Mouse (Mus musculus) liver, embryonic 16.5 days (tissue): Measurements from ENCODE around the gene Spry1. TPM values are rescaled to one million over a fixed set of nuclear protein-coding genes. Genes with fewer than 3 reads are reported as not detected.

Experiments
- ATAC-seq: fragments of 200-750 bp; cut with Nextera tagmentation; 2 replicates; pipeline ENCODE4 v1.8.0; 2017; ENCODE audit warnings: low read depth, mild to moderate bottlenecking, moderate number of reproducible peaks, moderate library complexity
- H3K27ac ChIP-seq: fragments of 300-500 bp; sonication (generic); 2 replicates; pipeline ENCODE4 v1.5.1; 2014; ENCODE audit warnings: mild to moderate bottlenecking, low read length
- H3K27me3 ChIP-seq: fragments of 300-500 bp; sonication (generic); 2 replicates; pipeline ENCODE4 v1.6.1; 2014; ENCODE audit warnings: low read depth, low read length, mixed read lengths; ENCODE audit not compliant: control insufficient read depth, insufficient read depth
- H3K36me3 ChIP-seq: fragments of 300-500 bp; sonication (generic); 2 replicates; pipeline ENCODE4 v1.6.1; 2014; ENCODE audit warnings: mild to moderate bottlenecking; ENCODE audit not compliant: control insufficient read depth, insufficient read depth
- H3K4me1 ChIP-seq: fragments of 300-500 bp; sonication (generic); 2 replicates; pipeline ENCODE4 v1.6.1; 2014; ENCODE audit warnings: low read depth, low read length, mixed read lengths; ENCODE audit not compliant: control insufficient read depth
- H3K4me2 ChIP-seq: fragments of 300-500 bp; sonication (generic); 2 replicates; pipeline ENCODE4 v1.6.1; 2014; ENCODE audit warnings: low read depth, low read length, mixed read lengths
- H3K4me3 ChIP-seq: fragments of 300-500 bp; sonication (generic); 2 replicates; pipeline ENCODE4 v1.5.1; 2014; ENCODE audit warnings: low read depth, mild to moderate bottlenecking, low read length
- H3K9ac ChIP-seq: fragments of 300-500 bp; sonication (generic); 2 replicates; pipeline ENCODE4 v1.6.1; 2014; ENCODE audit warnings: low read depth, low read length
- H3K9me3 ChIP-seq: fragments of 300-500 bp; sonication (generic); replicated peaks from 2 replicates; pipeline ENCODE4 v1.6.1; 2016; ENCODE audit warnings: low read length; ENCODE audit not compliant: control insufficient read depth
- WGBS: fragments of 180-500 bp; shearing (Covaris S2); extraction: QIAGEN DNeasy Blood & Tissue Kit; methylation state at CpG from one replicate; pipeline ENCODE4 v1.1.7; 2014; ENCODE audit not compliant: insufficient replicate concordance; 5-methylcytosine and 5-hydroxymethylcytosine counted together
- polyA plus RNA-seq: library from polyadenylated mRNA; unstranded; fragments of >200 nt; fragmentation: Nextera tagmentation; extraction: Ambion mirVana; gene quantifications from 2 replicates; pipeline ENCODE4 v1.2.1, GENCODE M21; 2015

Spry1 gene
- polyA plus RNA-seq, 1 experiment from 2014 or later = 2.8 TPM

- peaks cover 10% of the 10 kb centered on the region for H3K4me1 ChIP-seq
- H3K27ac ChIP-seq = no peak overlapping the region
- H3K9ac ChIP-seq = no peak overlapping the region
- no peak overlapping the region for H3K4me3 ChIP-seq
- no peak overlapping the region for H3K4me2 ChIP-seq
- no peaks in the 10 kb centered on the region for H3K36me3 ChIP-seq
- H3K27me3 ChIP-seq = no peaks in the 10 kb centered on the region
- ATAC-seq = no peak
- H3K9me3 ChIP-seq = no peaks in the 10 kb centered on the region
- WGBS = 63% methylated on average over 10 of the region's 10 CpGs
These were observed 33.9 kb upstream of the Spry1 start for GRCm38 (mm10) chr3:37605876-37606238.

DNA sequence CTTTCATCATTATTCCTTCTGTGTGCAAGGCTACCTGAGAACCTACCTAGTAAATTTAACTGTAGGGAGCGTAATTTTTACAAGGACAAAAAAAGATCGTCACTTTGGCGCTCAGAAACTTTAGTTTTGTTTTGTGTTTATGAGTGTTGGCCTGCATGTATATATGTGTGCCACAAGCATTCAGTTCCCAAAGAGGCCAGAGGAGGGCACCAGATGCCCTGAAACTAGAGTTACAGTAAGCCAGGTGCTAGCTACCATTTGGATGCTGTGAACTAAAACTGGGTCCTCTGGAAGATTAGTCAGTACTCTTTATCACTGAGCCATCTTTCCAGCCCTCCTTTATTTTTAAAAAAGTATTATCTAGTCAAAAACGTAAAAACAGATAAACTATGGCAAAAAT lies 30.8 kb upstream of the Spry1 start:
- ATAC-seq = no peak
- no peak overlapping the region for H3K4me3 ChIP-seq
- no peaks in the 10 kb centered on the region for H3K9me3 ChIP-seq
- no peak overlapping the region for H3K9ac ChIP-seq
- no peak overlapping the region for H3K27ac ChIP-seq
- no peaks in the 10 kb centered on the region for H3K27me3 ChIP-seq
- WGBS = 64% methylated on average over 4 of the region's 4 CpGs
- H3K36me3 ChIP-seq = no peaks in the 10 kb centered on the region
- peaks cover 2% of the 10 kb centered on the region; the same call in 1 of the 2 replicates for H3K4me1 ChIP-seq
- H3K4me2 ChIP-seq = no peak overlapping the region

DNA sequence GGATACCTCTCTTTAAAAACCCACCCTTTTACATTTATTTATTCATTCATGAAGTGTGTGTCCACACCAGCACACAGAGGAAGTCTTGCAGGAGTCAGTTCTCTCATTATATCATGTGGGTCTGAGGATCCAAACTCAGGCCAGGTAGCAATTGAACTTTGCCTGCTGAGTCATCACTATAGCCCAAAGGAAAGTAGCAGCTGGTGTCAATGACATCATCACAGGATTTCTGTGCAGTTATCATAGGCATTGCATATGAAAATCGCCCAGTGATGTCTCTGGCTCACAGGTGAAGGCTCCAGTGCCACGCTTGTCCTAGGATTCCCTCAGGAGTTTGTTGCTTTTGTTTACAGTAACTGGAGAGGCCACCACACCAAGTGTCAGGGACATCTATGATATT lies 29.1 kb upstream of the Spry1 start:
- no peaks in the 10 kb centered on the region for H3K36me3 ChIP-seq
- H3K4me1 ChIP-seq = no peaks in the 10 kb centered on the region
- no peaks in the 10 kb centered on the region for H3K9me3 ChIP-seq
- no peak overlapping the region for H3K27ac ChIP-seq
- WGBS = 66% methylated on average over 2 of the region's 2 CpGs
- no peak overlapping the region for H3K4me3 ChIP-seq
- ATAC-seq = no peak
- H3K4me2 ChIP-seq = no peak overlapping the region
- no peak overlapping the region for H3K9ac ChIP-seq
- H3K27me3 ChIP-seq = no peaks in the 10 kb centered on the region

DNA sequence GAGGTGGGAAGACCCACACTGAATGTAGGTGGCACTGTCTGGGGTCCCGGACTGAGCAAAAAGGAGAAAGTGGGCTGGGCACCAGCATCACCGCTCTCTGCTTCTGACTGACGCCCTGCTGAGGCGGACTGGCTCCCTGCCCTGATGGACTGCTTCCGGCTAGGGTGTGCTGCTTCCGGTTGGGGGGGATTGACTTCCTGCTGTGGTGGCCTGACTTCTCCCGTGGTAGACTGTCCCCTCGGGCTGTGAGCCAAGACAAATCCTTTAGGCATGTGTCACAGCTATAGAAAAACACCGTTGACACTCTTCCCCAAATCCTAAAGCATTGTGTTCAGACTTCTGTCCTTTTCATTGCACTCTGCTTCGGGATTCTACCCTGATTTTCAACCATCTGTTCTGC lies 26.0 kb upstream of the Spry1 start:
- Histone ChIP-seq H3K4me2 (no peak overlapping the region), H3K9ac (no peak overlapping the region), H3K27ac (no peak overlapping the region), H3K4me3 (no peak overlapping the region), H3K36me3 (no peaks in the 10 kb centered on the region), H3K4me1 (no peaks in the 10 kb centered on the region), H3K27me3 (no peaks in the 10 kb centered on the region), H3K9me3 (no peaks in the 10 kb centered on the region)
- 32% methylated on average over 10 of the region's 10 CpGs for WGBS
- no peak for ATAC-seq

DNA sequence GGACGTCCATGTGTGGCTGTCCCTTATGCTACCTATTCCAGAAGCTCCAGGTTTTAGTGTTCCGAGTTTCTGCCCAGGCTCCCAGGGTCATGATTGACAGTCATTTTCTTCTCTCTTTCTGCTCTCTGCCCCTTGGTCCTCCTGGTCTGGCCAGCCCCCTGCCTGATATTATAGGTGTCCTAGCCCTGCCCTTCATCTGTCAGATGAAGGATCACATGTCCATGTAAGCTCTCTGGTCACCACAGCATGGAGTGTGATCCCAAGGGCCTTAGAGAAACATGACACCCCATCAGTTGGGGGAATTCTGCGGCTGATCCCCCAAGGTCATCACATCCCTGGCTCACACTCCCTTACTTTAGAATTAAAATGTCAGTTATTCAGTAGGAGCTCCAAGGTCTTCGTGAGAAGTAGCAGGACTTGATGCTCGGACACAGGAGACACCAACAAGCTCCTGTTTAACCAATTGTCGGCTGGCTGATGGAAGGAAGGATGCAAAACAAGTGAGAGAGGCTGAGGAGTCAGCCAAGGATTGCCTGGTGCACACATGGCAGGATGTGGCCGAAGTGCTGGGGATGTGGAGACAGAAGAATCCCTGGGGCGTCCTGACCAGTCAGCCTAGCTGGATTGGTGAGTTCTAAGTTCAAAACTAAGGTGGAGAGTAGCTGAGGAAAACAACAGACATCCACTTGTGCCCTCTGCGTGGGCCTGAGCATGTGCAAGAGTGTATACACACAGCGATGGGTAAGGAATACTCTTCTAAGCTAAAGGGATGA lies 24.7 kb upstream of the Spry1 start:
- no peak for ATAC-seq
- Histone ChIP-seq H3K9me3 (no peaks in the 10 kb centered on the region), H3K4me2 (no peak overlapping the region), H3K36me3 (no peaks in the 10 kb centered on the region), H3K9ac (no peak overlapping the region), H3K27me3 (no peaks in the 10 kb centered on the region), H3K27ac (no peak overlapping the region), H3K4me3 (no peak overlapping the region), H3K4me1 (no peaks in the 10 kb centered on the region)
- WGBS = 67% methylated on average over 10 of the region's 10 CpGs

DNA sequence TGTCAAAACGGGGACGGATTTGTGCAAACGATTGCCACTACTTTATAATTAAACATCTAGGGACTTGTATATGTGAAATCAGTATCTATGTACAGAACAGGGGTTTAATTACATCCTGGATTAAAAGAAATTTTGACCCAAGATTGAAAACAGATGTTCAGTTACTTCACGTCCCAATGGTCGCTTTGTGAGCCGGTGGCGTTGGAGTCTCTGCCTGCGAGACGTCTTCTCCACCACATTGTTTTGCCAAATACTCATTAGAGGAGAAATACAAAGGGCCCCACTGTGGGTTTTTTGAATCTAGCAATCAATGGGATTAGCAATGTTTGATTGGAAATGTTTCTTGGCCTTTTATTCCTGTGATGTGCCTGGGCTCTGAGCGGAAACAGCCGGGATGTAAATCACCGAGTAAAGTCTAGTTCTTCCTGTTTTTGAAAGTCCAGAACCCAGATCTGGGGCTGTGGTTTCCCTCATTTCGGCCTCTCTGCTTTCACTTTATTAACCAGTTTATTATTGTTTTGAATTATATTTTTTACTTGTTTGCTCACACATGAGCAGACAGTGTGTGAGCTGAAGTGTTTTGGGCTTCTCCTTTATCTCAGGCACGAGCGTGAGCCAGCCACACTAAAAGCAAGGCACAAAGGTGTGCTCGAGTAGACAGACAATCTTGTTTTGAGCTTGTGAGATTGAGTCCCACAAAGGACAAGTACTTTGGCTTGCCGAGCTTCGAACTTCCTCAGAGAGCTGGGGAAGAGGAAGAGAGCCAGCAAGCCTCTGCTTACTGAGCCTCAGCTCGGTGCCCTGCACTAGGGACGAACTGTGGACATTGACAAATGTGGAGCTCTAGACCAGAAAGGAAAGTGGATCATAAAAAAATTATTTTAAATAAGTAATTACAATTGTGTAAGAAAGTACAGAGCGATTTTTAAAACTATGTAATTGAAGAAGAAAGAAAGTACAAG lies 22.9 kb upstream of the Spry1 start:
- Histone ChIP-seq H3K36me3 (no peaks in the 10 kb centered on the region), H3K4me1 (no peaks in the 10 kb centered on the region), H3K9ac (no peak overlapping the region), H3K9me3 (no peaks in the 10 kb centered on the region), H3K27ac (no peak overlapping the region), H3K4me3 (no peak overlapping the region), H3K4me2 (no peak overlapping the region), H3K27me3 (no peaks in the 10 kb centered on the region)
- 46% methylated on average over 21 of the region's 21 CpGs for WGBS
- no peak for ATAC-seq

DNA sequence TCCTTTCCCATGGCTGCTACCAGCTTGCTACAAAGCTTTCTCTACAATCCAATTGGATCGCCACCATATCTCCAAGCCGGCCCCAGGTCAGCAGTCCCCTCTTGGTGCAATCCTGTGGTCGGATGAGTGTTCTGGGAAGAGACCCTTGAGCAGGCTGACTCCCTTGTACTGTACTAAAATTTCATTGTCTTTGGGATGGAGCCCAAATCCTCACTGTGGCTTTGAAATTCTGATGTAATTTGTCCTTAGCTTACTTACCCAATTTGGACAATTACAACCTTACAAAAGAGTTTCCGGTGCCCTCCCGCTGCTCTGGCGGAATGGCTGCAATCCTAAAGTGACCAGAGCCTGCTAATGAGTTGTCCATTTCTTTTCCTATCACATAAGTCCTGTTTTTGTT lies 7.5 kb upstream of the Spry1 start:
- no peak overlapping the region for H3K27ac ChIP-seq

GRCm38 (mm10) chr3:37632751-37633150 lies 7.0 kb upstream of the Spry1 start:
- H3K36me3 ChIP-seq = no peaks in the 10 kb centered on the region

More for the DNA sequence above, 7.5 kb upstream of the Spry1 start:
- H3K4me3 ChIP-seq = no peak overlapping the region
- no peaks in the 10 kb centered on the region for H3K27me3 ChIP-seq
- no peak overlapping the region for H3K9ac ChIP-seq
- H3K36me3 ChIP-seq = no peaks in the 10 kb centered on the region
- ATAC-seq = no peak
- no peak overlapping the region for H3K4me2 ChIP-seq
- no peaks in the 10 kb centered on the region for H3K4me1 ChIP-seq
- 75% methylated on average over 6 of the region's 6 CpGs for WGBS
- no peaks in the 10 kb centered on the region for H3K9me3 ChIP-seq

DNA sequence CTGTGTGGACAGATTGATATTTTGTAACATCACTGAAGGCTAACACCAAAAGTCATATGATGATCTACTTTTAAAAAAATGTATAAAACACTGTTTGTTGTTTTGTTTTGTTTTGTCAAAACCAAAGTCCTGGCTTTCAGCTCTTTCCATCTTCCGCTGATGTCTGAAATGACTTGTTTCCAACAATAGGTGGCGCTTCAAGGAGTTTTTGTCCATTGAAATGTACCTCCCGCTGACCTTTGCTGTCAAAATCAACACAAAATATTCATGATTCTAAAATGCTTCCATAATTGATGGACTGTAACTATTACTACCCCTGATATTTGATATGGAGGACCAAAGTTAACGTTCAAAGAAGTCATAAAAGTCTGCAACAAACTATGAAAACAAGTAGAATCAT lies 5.1 kb upstream of the Spry1 start:
- H3K36me3 ChIP-seq = no peaks in the 10 kb centered on the region
- H3K9ac ChIP-seq = no peak overlapping the region
- ATAC-seq = no peak
- H3K4me1 ChIP-seq = peaks cover 5% of the 10 kb centered on the region
- no peak overlapping the region for H3K4me2 ChIP-seq
- no peak overlapping the region for H3K4me3 ChIP-seq
- no peaks in the 10 kb centered on the region for H3K27me3 ChIP-seq
- H3K27ac ChIP-seq = no peak overlapping the region
- no peaks in the 10 kb centered on the region for H3K9me3 ChIP-seq
- WGBS = 25% methylated on average over 4 of the region's 4 CpGs

More at GRCm38 (mm10) chr3:37632751-37633150, 7.0 kb upstream of the Spry1 start:
- no peaks in the 10 kb centered on the region for H3K9me3 ChIP-seq
- H3K4me2 ChIP-seq = no peak overlapping the region
- H3K4me3 ChIP-seq = no peak overlapping the region
- H3K4me1 ChIP-seq = no peaks in the 10 kb centered on the region
- no peak overlapping the region for H3K9ac ChIP-seq
- H3K27ac ChIP-seq = no peak overlapping the region
- WGBS = 64% methylated on average over 3 of the region's 3 CpGs
- H3K27me3 ChIP-seq = no peaks in the 10 kb centered on the region
- ATAC-seq = no peak
